Mouse (Mus musculus) gastrocnemius, postnatal 25 days (tissue): Measurements from ENCODE around the gene Stk33. TPM values are rescaled to one million over a fixed set of nuclear protein-coding genes. Genes with fewer than 3 reads are reported as not detected.
"Not testable (repeated sequence)": the region's sequence is repeated elsewhere in the genome, so short reads cannot be mapped to it uniquely, and the experiment has no call there.

Source experiments
- DNase-seq: peaks from one replicate; pipeline ENCODE4 v3.0.0; 2022
- long read RNA-seq, 2 experiments: library from polyadenylated mRNA; stranded (forward); transcript quantifications; one replicate each; pipeline ENCODE4 v2.0.0; 2021
- total RNA-seq, 2 experiments: library from RNA; stranded (reverse); gene quantifications; 1 replicate in 1 of 2; 2 replicates in 1 of 2; pipeline ENCODE4 v1.2.3; 2021

Gene Stk33
- total RNA-seq, result not detected
- long read RNA-seq, experiment 1, result 0 reads
- long read RNA-seq, experiment 2, result 0 reads

DNA sequence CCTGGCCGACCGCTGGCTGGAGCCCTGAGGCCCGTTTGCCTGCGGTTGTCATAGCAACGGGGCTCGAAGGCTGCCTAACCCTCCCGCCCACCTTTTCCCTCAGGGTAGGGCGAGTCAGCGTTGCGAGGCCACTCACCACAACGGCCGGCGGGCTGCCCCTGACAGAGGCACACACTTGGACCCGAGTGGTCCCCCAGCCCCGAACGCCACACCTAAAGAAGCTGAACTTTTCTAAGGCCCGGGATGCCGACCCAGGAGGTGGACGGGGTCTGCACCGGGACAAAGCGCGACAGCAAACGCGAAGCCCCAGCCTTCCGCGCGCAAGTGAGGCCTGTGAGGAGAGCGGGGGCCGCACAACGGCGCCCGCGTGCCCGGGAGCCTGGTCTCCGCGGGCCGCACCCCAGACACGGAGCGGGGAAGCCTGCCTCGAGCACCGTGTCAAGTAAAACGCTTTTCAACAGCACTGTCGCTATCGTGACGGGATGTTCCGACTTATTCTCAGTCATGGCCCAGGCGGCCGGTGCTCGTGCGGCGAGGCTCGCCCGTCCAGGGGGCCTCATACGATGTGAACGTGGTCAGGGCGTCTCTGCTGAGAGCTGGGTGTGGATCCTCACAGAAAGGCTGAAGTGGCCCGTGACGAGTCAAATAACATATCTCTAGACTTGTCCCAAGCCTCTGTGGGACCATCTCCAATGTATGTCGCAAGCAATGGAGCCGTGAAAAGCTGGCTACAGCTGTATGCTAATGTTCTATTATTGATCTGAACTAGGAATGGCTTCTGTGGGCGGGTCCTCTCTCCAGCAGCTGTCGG, at the start of gene Stk33:
Gene Stk33 (minus strand): TSS at position 301 of the 811 bp plus-strand sequence.
- peak; percentile 31 for DNase-seq

DNA sequence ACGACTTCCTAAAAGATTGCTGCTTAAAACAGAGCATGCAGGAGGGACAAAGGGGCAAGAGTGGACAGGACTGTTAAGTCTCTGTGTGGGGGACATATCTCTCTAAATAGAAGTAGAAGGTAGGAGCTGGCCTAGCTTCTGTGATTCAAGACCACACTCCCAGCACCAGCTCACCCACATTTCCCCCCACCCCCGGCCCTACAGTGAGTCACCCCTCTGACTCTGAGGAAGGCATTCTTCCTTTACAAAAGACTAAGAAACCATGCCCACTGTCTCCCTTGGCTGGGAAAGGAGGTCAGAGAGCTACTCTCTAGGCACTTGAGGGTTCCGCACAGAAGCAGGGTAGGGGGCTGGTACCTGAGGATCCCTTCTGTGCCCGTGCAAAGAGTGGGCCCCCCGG, 45.3 kb upstream of the Stk33 start:
- no peak for DNase-seq

GRCm38 (mm10) chr7:109480765-109481197, 41.9 kb upstream of the Stk33 start:
- no peak for DNase-seq

- DNase-seq, result no peak
These were observed 39.0 kb upstream of the Stk33 start for GRCm38 (mm10) chr7:109477926-109478325.

GRCm38 (mm10) chr7:109470700-109471099, 31.8 kb upstream of the Stk33 start:
- DNase-seq, result no peak

DNA sequence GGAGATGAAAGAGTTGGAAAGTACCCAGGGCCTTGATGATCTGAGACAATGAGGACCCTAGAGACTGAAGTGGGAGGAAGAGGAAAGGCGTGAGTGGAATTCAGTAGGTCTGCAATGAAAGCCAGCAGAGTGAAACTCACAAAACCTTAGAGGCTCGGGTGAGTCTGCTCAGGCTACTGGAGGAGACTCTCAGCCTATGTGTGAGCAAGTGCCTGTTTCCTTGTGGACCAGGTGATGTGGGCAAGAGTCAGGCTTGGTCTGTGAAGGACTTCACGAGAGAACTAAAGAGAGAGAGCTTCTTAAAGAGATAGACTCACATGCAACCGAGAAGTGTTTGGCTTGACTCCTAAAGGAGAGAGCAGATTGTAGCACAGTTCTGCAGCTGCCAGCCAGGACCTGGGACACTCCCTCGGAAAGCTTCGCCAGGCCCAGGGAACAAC, 29.4 kb upstream of the Stk33 start:
- peak; percentile 30 for DNase-seq

- no peak for DNase-seq
These were observed 28.7 kb upstream of the Stk33 start for GRCm38 (mm10) chr7:109467591-109467990.

- no peak for DNase-seq
These were observed 21.8 kb upstream of the Stk33 start for GRCm38 (mm10) chr7:109460698-109461097.

- DNase-seq, result no peak
These were observed 17.7 kb upstream of the Stk33 start for GRCm38 (mm10) chr7:109456563-109456962.

GRCm38 (mm10) chr7:109455748-109456147, 16.9 kb upstream of the Stk33 start:
- no peak for DNase-seq

DNA sequence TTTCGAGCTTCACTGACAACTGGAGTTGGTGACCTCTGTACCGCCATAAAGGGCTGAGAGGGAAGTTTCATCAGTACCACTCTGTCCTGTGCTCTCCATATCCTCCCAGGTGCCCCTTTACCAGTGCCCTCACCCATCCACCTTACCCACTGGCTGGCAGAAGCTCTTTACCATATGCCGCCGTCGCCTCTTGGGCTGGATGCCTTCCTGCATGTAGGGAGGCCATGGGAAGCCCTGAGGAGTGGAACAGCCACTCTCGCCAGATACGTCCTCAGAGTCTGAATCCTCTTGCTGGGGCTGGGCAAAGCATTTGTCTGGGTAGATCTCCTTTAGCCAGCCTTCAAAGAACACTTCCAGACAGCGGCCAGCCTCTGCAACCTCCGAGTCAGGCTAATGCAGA, 16.0 kb upstream of the Stk33 start:
- no peak for DNase-seq

DNA sequence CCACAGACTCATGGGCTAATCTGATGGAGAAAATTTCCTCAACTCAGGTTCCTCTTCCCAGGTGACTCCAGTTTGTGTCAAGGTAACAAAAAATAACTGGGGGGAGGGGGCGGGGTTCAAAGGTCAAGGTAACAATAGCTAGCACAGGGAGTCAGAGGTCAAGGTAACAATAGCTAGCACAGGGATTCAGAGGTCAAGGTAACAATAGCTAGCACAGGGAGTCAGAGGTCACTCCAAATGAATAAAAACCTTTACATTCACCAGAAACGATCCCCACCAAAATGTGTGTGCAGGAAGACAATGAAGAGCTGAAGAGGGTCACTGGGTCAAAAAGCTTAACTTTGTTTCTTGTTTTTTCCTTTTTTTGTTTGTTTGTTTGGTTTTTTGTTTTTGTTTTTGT, 9.2 kb upstream of the Stk33 start:
- DNase-seq, result no peak

GRCm38 (mm10) chr7:109445012-109445411, 6.1 kb upstream of the Stk33 start:
- DNase-seq, result no peak

GRCm38 (mm10) chr7:109442739-109443138, 3.9 kb upstream of the Stk33 start:
- DNase-seq, result no peak

GRCm38 (mm10) chr7:109440697-109441269, 1.9 kb upstream of the Stk33 start:
- no peak for DNase-seq

DNA sequence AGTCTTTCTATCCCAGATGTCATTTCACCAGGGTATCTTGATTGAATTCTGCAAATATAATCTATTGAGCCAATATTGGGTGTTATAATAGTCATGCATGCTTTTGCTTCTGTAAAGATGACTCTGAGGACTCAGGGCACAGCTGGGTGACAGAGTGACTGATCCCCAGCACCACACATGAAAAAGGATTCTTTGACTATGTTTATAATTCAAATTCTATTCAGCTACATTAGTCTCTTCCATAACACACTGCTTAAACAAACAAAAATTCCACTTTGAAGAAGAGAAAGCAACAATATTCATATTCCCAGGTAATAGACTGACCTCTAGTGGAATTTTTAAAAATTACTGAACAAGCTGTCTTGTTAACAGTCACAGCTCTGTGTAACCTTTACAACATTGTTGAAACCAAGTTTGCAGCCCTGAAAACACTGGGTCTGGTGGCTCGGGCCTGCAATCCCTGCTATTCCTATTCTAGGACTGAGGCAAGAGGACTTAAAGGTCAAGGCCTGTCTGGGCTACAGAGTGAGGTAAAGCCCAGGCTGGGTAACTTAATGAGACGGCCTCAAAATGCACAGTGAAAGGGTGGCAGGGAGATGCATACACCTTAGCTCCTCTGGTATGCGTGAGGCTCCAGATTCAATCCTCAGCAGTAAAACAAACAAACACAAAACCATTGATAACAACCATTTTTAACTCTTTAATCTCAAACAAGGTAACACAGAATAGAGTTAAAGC, 14.3 kb downstream of the Stk33 start:
- no peak for DNase-seq

GRCm38 (mm10) chr7:109422803-109423202, 16.1 kb downstream of the Stk33 start:
- no peak for DNase-seq

DNA sequence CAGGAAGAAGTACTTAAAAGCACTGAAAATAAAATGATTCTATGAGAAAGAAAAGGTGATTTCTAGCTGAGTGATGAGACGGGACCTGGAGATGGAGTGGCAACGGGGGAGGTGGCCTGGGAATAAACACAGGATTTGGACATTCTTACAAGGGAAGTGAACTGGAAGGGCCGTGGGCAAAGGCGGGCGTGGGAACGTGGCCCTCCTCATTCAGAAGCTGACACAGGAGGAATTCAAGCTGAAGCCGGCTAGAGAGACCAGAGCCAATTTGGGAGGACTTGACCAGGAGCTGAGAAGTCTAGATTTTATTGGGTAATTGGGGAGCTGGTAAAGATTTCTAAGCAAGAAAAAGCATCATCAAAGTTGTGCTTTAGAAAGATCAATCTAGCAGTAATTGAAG, 33.4 kb downstream of the Stk33 start:
- DNase-seq, result no peak

DNA sequence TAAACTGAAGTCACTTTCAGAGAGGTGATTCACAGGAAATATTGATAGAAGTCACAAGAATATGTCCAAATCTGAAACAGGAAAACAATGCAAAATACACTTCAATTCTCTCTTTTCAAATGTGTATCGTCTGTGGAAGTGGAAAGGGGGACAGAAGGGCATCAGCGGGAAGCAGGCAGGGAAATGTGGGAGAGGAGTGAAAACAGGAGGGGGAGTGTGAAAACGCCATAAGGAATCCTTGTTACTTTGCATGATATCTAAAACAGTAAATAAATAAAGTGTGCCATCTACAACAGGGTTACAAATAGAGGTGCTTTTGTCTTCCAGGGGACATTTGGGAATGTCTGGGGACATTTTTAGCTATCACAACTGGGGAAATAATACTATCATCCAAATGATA, 39.6 kb downstream of the Stk33 start:
- no peak for DNase-seq

DNA sequence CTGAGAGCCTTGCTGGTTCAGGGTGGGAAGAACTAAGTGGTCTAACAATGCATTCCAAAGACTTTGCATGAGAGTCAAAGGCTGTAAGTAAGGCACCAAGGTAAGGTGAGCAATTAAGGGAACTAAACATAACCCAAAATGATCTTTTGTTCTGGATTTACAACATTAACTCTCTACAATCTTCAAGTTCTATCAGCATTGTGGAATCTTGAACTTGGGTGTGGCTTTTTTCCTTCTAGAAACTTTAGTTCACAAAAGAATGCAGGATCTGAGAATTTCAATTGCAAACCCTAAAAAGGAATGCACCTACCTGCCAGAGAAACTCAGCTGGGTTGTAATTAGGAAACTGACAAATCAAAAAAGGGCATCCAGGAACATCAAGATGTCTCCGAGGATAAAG, 57.8 kb downstream of the Stk33 start:
- no peak for DNase-seq

DNA sequence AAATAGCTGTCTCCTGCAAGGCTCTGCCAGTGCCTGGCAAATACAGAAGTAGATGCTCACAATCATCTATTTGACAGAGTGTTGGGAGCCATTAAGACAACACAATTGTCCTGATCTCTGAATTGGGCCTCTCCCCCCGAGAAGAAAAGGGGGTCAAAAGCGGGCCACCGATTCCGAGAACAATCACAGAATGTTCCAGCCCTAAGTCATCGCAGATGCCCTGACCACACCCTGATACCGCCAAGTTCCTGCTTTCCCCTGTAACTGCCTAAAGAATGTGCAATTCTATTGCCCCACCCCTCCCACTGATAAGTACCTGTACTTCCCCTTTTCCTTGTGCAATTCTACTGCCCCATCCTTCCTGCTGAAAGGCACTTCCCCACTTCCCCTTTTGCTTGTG, 65.3 kb downstream of the Stk33 start:
- not testable (repeated sequence) for DNase-seq

- no peak for DNase-seq
These were observed 80.3 kb downstream of the Stk33 start for GRCm38 (mm10) chr7:109358435-109359187.
